Mouse (Mus musculus) limb, embryonic 13.5 days (tissue): ENCODE data around the gene Pbx3. TPM values are rescaled to one million over a fixed set of nuclear protein-coding genes. Genes with fewer than 3 reads are reported as not detected.

Experiments
- ATAC-seq: fragments of 200-750 bp; cut with Nextera tagmentation; 2 replicates; pipeline ENCODE4 v1.8.0; 2017; ENCODE audit warnings: low read depth, moderate number of reproducible peaks, moderate TSS enrichment; ENCODE audit not compliant: low FRiP score
- H3K27ac ChIP-seq: fragments of 300-500 bp; sonication (generic); 2 replicates; pipeline ENCODE4 v1.5.1; 2015; ENCODE audit warnings: inconsistent platforms, mild to moderate bottlenecking, moderate library complexity
- H3K27me3 ChIP-seq: fragments of 300-500 bp; sonication (generic); 2 replicates; pipeline ENCODE4 v1.6.1; 2015; ENCODE audit warnings: mild to moderate bottlenecking, inconsistent platforms
- H3K36me3 ChIP-seq: fragments of 300-500 bp; sonication (generic); 2 replicates; pipeline ENCODE4 v1.6.1; 2015; ENCODE audit warnings: inconsistent platforms, mild to moderate bottlenecking, moderate library complexity
- H3K4me1 ChIP-seq: fragments of 300-500 bp; sonication (generic); 2 replicates; pipeline ENCODE4 v1.6.1; 2015; ENCODE audit warnings: inconsistent platforms
- H3K4me2 ChIP-seq: fragments of 300-500 bp; sonication (generic); replicated peaks from 2 replicates; pipeline ENCODE4 v1.6.1; 2015; ENCODE audit warnings: inconsistent platforms, mild to moderate bottlenecking, moderate library complexity
- H3K4me3 ChIP-seq: fragments of 300-500 bp; sonication (generic); 2 replicates; pipeline ENCODE4 v1.5.1; 2015; ENCODE audit warnings: moderate library complexity, mild to moderate bottlenecking, inconsistent platforms
- H3K9ac ChIP-seq: fragments of 300-500 bp; sonication (generic); 2 replicates; pipeline ENCODE4 v1.6.1; 2015; ENCODE audit warnings: mild to moderate bottlenecking, inconsistent platforms
- H3K9me3 ChIP-seq: fragments of 300-500 bp; sonication (generic); 2 replicates; pipeline ENCODE4 v1.6.1; 2016; ENCODE audit warnings: inconsistent platforms
- WGBS: fragments of 180-500 bp; shearing (Covaris S2); methylation state at CpG from one replicate; pipeline ENCODE4 v1.1.7; 2015; 5-methylcytosine and 5-hydroxymethylcytosine counted together
- polyA plus RNA-seq: library from polyadenylated mRNA; unstranded; fragments of >200 nt; fragmentation: Nextera tagmentation; extraction: Ambion mirVana; gene quantifications from 2 replicates; pipeline ENCODE4 v1.2.1, GENCODE M21; 2015

The Pbx3 gene
- polyA plus RNA-seq, 1 experiment from 2014 or later, result 23.8 TPM

DNA sequence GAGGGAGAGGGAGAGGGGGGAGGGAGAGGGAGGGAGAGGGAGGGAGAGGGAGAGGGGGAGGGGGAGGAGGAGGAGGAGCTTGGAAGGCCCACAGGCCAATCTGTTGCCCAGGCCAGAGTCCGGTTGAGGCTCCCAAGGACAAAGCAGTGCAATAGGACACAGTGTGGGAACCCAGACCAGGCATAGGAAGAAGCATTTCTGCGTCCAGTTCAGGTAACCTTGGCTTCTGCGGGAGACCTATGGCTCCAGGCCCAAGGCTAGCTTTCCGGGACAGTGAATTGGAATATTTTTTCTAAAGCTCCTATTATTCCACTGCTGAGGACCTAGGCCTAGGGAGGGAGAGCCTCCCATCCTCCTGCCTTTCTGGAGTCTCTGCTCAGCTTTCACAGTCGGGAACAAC, 218.1 kb downstream of the Pbx3 start:
- no peaks in the 10 kb centered on the region for H3K36me3 ChIP-seq
- ATAC-seq, result no peak
- 0 out of 2 replicates have a peak, but pooled peaks cover under 1% of the 10 kb centered on the region for H3K27me3 ChIP-seq
- H3K27ac ChIP-seq, result no peak overlapping the region
- H3K4me2 ChIP-seq, result no peak overlapping the region
- WGBS, result 68% methylated on average over 5 of the region's 5 CpGs
- peaks cover 8% of the 10 kb centered on the region; the same call in 1 of the 2 replicates for H3K9me3 ChIP-seq
- no peak overlapping the region for H3K9ac ChIP-seq
- H3K4me1 ChIP-seq, result peaks cover 15% of the 10 kb centered on the region
- H3K4me3 ChIP-seq, result no peak overlapping the region

DNA sequence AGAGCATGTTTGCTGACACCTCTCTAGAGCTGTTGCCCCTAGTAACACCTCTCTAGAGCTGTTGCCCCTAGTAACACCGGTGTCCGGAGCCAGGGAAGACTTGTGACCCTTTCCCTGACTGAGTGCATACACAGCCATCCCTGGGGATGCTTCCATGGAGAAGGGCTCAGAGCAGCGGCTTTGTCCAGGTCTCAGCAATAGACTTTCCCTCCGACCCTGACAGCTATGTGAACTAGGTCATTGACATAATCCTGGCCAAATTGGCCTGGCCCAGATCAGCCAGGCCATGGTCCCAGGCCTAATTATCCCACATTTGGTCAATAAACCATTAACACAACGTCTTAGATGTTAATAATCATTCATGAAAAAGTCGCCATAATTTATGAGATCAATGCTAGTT, 219.6 kb downstream of the Pbx3 start:
- 60% methylated on average over 6 of the region's 6 CpGs for WGBS
- H3K4me1 ChIP-seq, result peaks cover 20% of the 10 kb centered on the region
- no peak overlapping the region for H3K27ac ChIP-seq
- H3K4me3 ChIP-seq, result no peak overlapping the region
- no peaks in the 10 kb centered on the region for H3K9me3 ChIP-seq
- ATAC-seq, result no peak
- no peaks in the 10 kb centered on the region for H3K36me3 ChIP-seq
- no peak overlapping the region for H3K4me2 ChIP-seq
- H3K9ac ChIP-seq, result no peak overlapping the region
- H3K27me3 ChIP-seq, result 0 out of 2 replicates have a peak, but pooled peaks cover 5% of the 10 kb centered on the region

DNA sequence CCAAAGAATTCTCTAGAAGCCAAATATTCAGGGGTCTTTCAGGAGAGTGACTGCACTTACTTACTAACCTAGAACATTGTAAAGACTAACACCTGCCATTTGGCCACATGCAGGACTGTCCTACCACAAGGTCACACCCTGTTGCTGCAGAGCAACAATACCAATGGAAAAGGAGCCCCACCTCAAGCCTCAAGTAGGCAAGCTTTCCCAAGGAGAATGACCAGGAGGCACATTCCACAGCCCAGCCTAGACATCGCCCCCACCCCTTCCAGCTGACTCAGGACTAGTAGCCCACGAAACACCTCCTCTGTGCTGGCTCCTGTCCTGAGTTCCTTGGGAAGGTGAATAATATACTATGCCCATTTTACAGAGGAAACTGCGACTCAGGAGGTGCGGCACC, 222.4 kb downstream of the Pbx3 start:
- Histone ChIP-seq H3K27ac (no peak overlapping the region), H3K4me3 (no peak overlapping the region), H3K4me1 (peaks cover 12% of the 10 kb centered on the region), H3K9ac (no peak overlapping the region), H3K27me3 (0 out of 2 replicates have a peak, but pooled peaks cover 5% of the 10 kb centered on the region), H3K4me2 (no peak overlapping the region), H3K9me3 (no peaks in the 10 kb centered on the region), H3K36me3 (no peaks in the 10 kb centered on the region)
- no peak for ATAC-seq
- whole genome bisulfite sequencing, result 74% methylated on average over 4 of the region's 4 CpGs

DNA sequence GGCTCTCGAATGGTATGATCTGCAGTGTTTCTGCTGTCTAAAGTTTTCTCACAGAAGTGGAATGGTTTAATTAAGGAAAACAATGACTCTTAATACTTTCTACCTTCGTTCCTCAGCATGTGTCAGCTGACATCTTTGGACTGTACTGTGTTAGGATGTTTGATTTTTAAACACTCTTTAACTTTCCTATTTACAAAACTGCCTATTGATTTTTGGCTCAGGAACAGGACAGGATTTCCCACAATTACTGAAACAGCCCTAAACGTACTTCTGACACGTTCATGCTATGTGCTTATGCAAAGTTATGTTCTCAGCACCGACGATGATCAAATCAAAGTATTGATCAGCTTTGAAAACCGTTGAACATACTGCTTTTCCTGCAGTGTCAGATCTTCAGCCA, 224.7 kb downstream of the Pbx3 start:
- H3K4me2 ChIP-seq, result no peak overlapping the region
- no peaks in the 10 kb centered on the region for H3K9me3 ChIP-seq
- H3K36me3 ChIP-seq, result no peaks in the 10 kb centered on the region
- H3K4me1 ChIP-seq, result peaks cover 7% of the 10 kb centered on the region; the same call in 1 of the 2 replicates
- 0 out of 2 replicates have a peak, but pooled peaks cover 5% of the 10 kb centered on the region for H3K27me3 ChIP-seq
- ATAC-seq, result no peak
- H3K27ac ChIP-seq, result no peak overlapping the region
- H3K4me3 ChIP-seq, result no peak overlapping the region
- no peak overlapping the region for H3K9ac ChIP-seq
- 75% methylated on average over 7 of the region's 7 CpGs for WGBS

DNA sequence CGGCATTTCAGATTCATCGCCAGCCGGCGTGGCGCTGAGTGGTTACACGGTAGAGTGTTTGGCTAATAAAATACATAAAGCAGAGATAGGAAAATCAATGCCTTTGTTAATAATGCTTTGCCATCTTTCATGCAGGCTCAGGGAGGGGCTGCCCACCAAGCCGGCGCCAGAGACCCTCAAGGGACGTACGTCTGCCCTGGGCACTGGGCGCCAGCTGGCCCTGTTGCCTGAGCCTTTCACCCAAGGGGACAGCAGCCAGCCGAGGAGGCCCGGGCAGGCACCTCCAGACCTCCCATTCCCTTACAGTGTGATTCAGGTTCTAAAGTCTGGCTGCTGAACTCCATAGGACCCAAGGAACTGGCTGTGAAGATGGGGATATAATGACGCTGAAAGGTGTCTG, 225.5 kb downstream of the Pbx3 start:
- H3K27ac ChIP-seq, result no peak overlapping the region
- H3K9ac ChIP-seq, result no peak overlapping the region
- 85% methylated on average over 14 of the region's 14 CpGs for WGBS
- H3K36me3 ChIP-seq, result no peaks in the 10 kb centered on the region
- H3K4me2 ChIP-seq, result no peak overlapping the region
- H3K9me3 ChIP-seq, result no peaks in the 10 kb centered on the region
- no peak for ATAC-seq
- H3K4me1 ChIP-seq, result peaks cover 7% of the 10 kb centered on the region; the same call in 1 of the 2 replicates
- no peak overlapping the region for H3K4me3 ChIP-seq
- 0 out of 2 replicates have a peak, but pooled peaks cover 5% of the 10 kb centered on the region for H3K27me3 ChIP-seq

DNA sequence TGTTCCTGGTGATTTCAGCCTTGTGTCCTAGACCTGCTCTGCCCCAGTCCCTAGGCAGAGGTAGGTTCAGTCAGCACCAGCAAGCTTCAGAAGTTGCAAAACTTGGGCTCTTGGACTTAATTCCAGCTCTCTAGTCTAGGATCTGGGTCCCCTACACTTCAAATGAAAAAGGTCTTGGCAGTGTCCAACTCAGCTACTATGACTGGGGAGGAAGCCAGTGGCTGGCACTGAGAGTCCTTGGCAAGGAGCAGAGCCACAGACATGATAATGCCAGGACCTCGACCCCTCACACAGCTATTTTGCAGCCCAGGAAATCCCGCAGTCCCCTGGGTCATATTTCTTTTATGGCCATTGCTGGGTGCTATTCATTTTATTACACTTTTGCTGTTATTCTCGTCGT, 225.9 kb downstream of the Pbx3 start:
- no peaks in the 10 kb centered on the region for H3K9me3 ChIP-seq
- H3K27me3 ChIP-seq, result 0 out of 2 replicates have a peak, but pooled peaks cover 5% of the 10 kb centered on the region
- no peak overlapping the region for H3K9ac ChIP-seq
- ATAC-seq, result no peak
- H3K36me3 ChIP-seq, result no peaks in the 10 kb centered on the region
- H3K4me1 ChIP-seq, result peaks cover 7% of the 10 kb centered on the region; the same call in 1 of the 2 replicates
- H3K27ac ChIP-seq, result no peak overlapping the region
- H3K4me3 ChIP-seq, result no peak overlapping the region
- H3K4me2 ChIP-seq, result no peak overlapping the region
- 62% methylated on average over 4 of the region's 4 CpGs for WGBS

DNA sequence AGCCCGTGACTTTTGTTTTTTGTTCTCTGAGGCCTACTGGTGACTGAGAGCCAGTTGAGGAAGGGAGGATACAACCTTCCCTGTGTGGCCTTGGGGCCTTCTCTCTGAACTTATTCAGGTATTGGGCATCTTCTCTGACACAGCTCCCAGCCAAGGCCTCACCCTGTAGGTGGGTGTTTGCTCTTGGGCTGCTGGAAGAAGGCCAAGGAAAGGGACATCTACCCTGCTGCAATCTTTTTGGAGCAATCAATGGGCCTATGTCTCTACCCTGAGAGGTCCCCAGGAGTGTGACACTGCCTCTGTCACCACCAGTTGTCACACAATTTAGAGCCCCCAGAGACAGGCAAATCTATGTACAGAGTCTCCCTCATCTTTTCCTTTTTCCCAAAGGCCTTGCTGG, 226.5 kb downstream of the Pbx3 start:
- H3K9me3 ChIP-seq, result no peaks in the 10 kb centered on the region
- H3K27me3 ChIP-seq, result 0 out of 2 replicates have a peak, but pooled peaks cover 5% of the 10 kb centered on the region
- no peak for ATAC-seq
- H3K4me3 ChIP-seq, result no peak overlapping the region
- WGBS, result 87% methylated on average over 1 of the region's 1 CpGs
- no peak overlapping the region for H3K27ac ChIP-seq
- no peak overlapping the region for H3K9ac ChIP-seq
- peaks cover 7% of the 10 kb centered on the region; the same call in 1 of the 2 replicates for H3K4me1 ChIP-seq
- H3K4me2 ChIP-seq, result no peak overlapping the region
- H3K36me3 ChIP-seq, result no peaks in the 10 kb centered on the region

DNA sequence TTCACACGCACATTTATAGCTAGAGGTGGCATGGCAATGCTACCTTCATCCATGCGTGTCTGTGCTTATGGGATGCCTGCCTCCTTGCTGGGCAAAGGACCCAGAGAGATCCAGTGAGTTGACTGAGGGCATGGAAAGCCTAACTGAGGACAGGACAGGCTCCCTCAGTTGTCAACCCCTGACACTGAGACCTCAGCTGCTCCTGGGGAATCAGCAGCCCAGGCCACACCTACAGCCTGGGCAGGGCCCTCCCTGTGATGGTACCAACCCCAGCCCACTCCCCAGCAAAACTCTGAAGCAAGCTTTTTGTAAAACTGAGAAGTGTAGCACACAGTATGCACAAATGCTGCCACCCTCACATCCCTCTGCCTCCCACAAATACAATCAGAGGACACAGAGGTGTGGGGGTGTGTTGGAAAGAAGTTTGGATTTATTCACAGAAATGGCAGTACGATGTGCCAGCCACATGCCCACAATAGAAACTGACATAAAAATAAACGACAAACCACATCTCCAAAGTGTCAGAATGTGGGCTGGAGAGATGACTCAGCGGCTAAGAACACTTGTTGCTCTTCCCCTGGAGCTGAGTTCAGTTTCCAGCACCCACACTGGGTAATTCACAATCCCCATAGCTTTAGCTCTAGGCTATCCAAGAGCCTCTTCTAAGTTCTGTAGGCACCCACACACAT, 233.3 kb downstream of the Pbx3 start:
- H3K4me1 ChIP-seq, result no peaks in the 10 kb centered on the region
- H3K9me3 ChIP-seq, result no peaks in the 10 kb centered on the region
- no peak overlapping the region for H3K4me2 ChIP-seq
- H3K27me3 ChIP-seq, result no peaks in the 10 kb centered on the region
- no peaks in the 10 kb centered on the region for H3K36me3 ChIP-seq
- no peak for ATAC-seq
- H3K9ac ChIP-seq, result no peak overlapping the region
- H3K4me3 ChIP-seq, result no peak overlapping the region
- no peak overlapping the region for H3K27ac ChIP-seq
- WGBS, result 87% methylated on average over 5 of the region's 5 CpGs

DNA sequence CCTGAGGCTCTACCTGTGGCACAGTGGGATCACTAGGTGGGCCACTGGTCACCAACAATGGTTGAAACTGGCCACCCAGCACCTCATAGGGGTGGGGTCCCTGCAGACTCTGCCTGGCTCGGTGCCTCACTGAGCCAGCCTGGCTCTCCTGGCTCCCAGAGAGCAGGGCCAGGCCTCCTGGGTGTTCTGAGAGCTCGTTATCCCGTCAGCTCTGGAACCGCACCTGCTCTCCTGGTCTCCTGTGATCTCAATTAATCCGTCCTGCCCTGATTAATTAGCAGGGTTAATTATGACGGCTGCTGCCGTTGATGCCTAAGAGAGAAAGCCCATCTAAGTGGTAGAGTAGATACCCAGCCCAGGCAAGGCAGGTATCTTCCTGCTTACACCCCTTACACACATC, 237.6 kb downstream of the Pbx3 start:
- WGBS, result 48% methylated on average over 7 of the region's 7 CpGs
- Histone ChIP-seq H3K27ac (no peak overlapping the region), H3K27me3 (no peaks in the 10 kb centered on the region), H3K4me2 (no peak overlapping the region), H3K4me1 (no peaks in the 10 kb centered on the region), H3K9me3 (no peaks in the 10 kb centered on the region), H3K36me3 (no peaks in the 10 kb centered on the region), H3K4me3 (no peak overlapping the region), H3K9ac (no peak overlapping the region)
- ATAC-seq, result no peak

DNA sequence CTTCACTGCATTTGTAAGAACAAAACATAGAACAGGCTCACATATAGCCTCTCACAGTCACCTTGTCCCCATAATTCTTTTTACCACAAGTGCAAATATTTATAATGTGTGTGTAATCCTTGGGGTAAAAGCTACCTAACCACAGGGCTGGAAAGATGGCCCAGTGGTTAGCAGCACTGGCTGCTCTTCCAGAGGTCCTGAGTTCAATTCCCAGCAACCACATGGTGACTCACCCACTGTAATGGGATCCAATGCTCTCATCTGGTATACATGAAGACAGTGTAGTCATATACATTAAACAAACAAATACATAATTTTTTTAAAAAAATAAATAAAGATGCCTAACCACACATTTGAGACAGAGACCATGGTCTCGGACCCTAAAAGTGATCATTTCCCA, 240.2 kb downstream of the Pbx3 start:
- no peak for ATAC-seq
- no peak overlapping the region for H3K9ac ChIP-seq
- no peak overlapping the region for H3K4me3 ChIP-seq
- H3K4me2 ChIP-seq, result no peak overlapping the region
- H3K9me3 ChIP-seq, result no peaks in the 10 kb centered on the region; the same call in 1 of the 2 replicates
- WGBS, result 80% methylated on average over 1 of the region's 1 CpGs
- H3K36me3 ChIP-seq, result no peaks in the 10 kb centered on the region
- H3K4me1 ChIP-seq, result peaks cover 8% of the 10 kb centered on the region
- H3K27ac ChIP-seq, result no peak overlapping the region
- H3K27me3 ChIP-seq, result no peaks in the 10 kb centered on the region

DNA sequence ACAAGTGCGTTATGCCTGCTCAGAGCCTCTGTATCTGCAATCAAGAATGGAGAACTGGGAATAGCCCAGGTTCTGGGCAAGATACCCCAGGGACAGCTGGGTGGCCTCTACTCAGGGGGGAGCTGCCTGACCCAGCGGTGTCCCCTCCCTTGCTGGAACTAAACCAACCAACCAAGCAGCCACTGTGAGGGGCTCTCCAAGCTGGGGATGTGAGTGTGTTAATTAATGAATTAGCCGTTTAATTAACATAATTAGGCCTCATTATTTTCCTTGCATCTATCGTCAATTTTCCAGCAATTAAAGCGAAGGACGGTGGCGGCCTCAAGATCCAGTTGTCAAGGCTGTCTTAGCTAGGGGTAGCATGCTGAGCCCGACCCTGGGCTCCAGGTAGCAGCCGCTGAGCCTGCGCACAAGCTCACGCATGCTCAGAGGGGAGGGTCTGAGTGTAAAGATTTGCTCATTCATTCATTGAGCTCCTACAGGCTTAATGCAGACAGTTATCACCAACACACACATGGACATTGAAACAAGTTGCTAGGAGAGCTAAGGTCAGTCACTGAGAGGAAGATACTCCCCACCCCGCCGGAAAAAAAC, 243.2 kb downstream of the Pbx3 start:
- WGBS, result 64% methylated on average over 13 of the region's 13 CpGs
- H3K9me3 ChIP-seq, result no peaks in the 10 kb centered on the region; the same call in 1 of the 2 replicates
- no peak overlapping the region for H3K4me3 ChIP-seq
- no peak overlapping the region for H3K9ac ChIP-seq
- H3K27ac ChIP-seq, result no peak overlapping the region
- no peak overlapping the region for H3K4me2 ChIP-seq
- peaks cover 6% of the 10 kb centered on the region; the same call in 1 of the 2 replicates for H3K27me3 ChIP-seq
- ATAC-seq, result no peak
- no peaks in the 10 kb centered on the region for H3K36me3 ChIP-seq
- H3K4me1 ChIP-seq, result peaks cover 8% of the 10 kb centered on the region

DNA sequence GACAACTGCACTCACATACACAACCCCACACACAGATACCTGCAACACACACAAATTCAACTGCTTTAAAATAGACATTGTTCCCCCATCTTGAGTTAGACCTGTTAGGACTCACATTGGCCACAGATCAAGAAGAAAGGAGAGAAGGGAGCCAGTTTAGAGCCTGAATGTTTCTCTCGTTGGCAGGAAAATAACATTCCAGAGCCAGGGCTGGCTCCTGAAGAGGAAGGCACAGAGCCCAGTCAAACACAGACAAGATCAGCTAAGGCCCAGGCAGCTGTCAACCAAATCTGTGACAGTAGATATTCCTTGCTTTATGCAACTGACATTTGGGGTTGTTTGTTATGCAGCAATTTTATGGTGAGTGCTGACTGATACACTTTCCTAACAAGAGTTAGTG, 245.1 kb downstream of the Pbx3 start:
- Histone ChIP-seq H3K27ac (no peak overlapping the region), H3K36me3 (no peaks in the 10 kb centered on the region), H3K4me3 (no peak overlapping the region), H3K9ac (no peak overlapping the region), H3K9me3 (no peaks in the 10 kb centered on the region; the same call in 1 of the 2 replicates), H3K4me1 (peaks cover 21% of the 10 kb centered on the region), H3K4me2 (no peak overlapping the region), H3K27me3 (peaks cover 11% of the 10 kb centered on the region; the same call in 1 of the 2 replicates)
- WGBS, result 86% methylated on average over 1 of the region's 1 CpGs
- no peak for ATAC-seq
